Mouse (Mus musculus): ENCODE results near the gene Serpinb1a.

Serpinb1a gene

DNA sequence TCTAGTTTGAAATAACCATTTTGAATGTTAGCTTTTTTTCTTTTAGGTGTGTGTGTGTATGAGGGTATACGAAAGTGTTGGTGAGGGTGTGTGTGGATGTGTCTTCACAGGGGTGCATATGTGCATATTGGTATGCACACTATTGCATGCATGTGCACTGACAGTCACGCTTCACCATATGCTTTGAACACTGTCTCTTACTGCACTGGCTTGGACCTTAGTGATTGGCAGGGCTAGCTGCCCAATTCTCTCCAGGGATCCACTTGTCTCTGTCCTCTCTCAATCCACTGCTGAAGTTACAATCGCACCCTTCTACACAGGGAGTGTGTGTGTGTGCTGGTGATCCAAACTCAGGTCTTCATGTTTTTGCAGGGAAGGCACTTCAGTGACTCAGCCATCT lies 9.6 kb downstream of the Serpinb1a start:
- in situ Hi-C loops (cut with MboI, MseI), result no loop called here

DNA sequence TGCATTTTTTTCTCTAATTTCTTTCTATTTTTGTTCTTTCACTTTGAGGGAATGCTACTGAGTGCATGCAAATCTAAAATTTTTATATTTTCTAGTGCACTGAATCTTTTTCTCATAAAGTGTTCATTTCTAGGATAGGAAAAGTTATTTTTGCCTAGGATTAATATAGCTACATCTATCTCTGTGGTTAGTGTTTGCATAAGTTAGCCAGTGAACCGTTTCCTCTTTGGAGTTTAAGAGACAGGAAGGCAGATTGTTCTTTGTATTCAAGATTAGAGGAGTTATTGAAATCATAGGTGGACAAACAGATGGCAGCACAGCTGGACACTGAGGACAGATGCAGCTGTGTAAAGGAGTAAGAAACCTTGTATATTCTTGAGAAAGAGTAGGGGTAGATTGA lies 11.7 kb downstream of the Serpinb1a start:
- in situ Hi-C loops (cut with MboI, MseI), result no loop called here

DNA sequence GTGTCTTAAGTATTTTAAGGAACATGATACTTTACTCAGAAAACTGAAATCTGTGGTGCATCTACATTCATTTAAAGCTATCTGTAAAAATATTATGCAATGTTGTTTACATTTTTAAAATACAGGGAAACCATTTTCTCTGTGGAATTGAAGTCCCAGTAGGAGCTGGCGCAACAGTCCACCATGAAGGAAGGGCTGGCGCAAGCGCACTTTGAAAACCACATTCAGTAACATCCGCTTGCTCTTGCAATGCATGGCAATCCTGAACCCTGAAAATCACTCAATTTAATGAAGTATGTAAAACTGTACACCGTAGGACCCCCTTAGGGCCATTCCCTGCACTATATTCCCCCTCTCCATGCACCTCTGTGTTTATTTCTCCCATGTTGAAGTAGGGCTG lies 16.5 kb downstream of the Serpinb1a start:
- in situ Hi-C loops (cut with MboI, MseI), result no loop called here

DNA sequence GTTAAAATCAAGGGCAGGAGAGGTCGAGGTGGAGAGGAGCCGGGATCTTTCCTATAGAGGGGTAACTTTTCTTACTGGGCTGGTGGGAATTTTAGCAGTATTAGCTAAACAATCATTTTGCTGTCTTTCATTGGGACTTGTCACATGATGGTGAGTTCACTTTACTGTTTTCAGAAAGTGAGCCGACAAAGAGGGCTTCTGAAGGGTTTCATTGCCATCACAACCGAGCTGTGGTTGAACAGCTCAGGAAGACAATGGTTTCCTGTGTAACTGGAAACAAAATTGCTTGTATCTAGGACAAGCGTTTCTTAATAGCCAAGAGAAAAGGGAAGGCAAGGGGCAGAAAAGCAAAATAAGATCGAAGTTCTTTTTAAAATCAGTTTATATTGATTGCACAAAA lies 17.7 kb downstream of the Serpinb1a start:
- in situ Hi-C loops (cut with MboI, MseI), result no loop called here

DNA sequence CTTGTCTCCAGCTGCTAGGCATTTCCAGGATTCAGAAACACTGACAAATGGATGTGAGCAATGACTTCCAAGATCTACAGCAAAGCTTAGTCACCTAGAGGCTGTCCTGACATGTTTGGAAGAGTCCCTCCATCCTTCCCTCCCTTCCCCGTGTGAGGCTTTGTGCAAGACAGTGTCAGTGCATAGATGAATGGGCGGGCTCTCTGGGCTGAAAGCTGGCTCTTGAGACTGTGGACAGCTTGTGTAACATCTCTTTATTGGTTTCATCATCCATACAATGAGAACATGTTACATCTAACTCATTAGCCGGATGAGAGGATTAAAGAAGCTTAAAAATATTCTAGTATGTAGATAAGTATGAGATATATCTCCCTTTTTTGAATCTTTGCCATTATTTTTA lies 18.2 kb downstream of the Serpinb1a start:
- in situ Hi-C loops (cut with MboI, MseI), result no loop called here

DNA sequence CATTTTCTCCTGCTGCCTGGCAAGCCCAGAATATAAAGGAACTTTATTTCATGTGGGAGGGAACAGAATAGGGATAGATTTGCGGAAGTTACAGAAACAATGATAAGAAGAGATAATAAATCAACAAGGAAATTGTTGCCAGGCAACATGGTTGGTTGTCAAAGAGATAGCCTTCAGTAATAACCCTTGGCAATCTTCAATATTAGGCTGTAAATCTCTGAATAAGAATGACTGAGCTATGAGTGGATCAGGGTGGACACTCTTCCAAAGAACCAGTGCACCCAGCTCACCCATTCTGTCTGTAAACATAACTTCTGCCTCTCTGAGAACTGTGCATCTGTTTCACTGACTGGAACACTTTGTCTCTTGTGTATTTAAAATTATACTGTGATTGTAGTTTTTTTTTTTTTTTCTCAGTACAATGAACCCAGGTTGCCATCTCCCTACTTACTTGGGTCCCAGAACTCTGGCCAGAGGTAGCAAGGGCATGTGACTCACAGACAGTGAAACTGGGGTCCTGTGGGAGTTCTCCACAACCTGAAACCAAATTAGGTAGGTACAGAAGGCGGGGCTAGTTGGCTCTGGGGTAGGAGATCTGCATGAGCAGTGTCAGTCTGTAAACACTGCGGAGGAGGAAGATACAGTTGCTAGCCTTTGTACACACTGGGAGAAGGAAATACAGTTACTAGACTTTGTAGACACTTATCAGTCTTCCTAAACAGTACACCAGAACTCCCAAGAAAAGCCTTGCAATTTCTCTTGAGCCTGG lies 19.3 kb downstream of the Serpinb1a start:
- in situ Hi-C loops (cut with MboI, MseI), result no loop called here

DNA sequence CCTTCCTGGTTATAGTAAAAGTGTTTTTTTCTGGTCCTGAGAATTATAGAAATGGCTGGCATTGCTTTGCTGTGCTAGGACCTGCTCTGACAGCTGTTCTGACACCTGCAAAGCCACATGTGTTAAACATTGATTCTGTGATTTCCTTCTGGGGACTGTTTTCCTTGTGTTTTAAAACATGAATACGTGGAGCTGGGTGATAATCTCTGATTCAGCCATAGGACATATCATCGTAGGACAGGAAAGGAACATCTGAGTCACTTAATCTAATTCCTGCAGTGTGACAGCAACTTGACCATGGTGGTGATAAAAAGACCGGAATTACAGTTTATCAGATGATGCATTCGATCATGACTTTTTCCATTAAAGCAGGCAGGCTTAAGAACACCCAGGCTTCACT lies 22.1 kb downstream of the Serpinb1a start:
- in situ Hi-C loops (cut with MboI, MseI), result no loop called here

DNA sequence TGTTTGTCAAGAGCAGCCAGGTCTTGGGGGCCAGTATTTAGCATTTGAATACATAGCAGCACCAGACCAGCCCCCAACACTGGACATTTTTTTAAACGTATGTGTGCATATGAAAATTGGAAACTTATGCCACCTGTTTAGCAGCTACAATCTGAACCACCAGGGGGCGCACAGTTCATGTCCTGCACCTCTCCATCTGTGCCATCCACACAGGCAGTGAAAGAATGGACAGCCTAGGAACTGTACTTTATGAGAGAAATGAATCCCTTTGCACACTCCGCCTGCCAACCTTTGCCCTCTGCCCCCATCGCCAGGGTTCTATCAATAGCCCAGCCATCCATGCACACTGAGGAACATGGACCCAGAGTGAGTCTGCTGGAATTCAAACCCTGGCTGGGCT lies 23.0 kb downstream of the Serpinb1a start:
- in situ Hi-C loops (cut with MboI, MseI), result no loop called here

GRCm38 (mm10) chr13:32827111-32827822 lies 23.7 kb downstream of the Serpinb1a start:
- in situ Hi-C loops (cut with MboI, MseI), result no loop called here

- in situ Hi-C loops (cut with MboI, MseI), result no loop called here
Measured at GRCm38 (mm10) chr13:32825546-32825945, 25.4 kb downstream of the Serpinb1a start.

DNA sequence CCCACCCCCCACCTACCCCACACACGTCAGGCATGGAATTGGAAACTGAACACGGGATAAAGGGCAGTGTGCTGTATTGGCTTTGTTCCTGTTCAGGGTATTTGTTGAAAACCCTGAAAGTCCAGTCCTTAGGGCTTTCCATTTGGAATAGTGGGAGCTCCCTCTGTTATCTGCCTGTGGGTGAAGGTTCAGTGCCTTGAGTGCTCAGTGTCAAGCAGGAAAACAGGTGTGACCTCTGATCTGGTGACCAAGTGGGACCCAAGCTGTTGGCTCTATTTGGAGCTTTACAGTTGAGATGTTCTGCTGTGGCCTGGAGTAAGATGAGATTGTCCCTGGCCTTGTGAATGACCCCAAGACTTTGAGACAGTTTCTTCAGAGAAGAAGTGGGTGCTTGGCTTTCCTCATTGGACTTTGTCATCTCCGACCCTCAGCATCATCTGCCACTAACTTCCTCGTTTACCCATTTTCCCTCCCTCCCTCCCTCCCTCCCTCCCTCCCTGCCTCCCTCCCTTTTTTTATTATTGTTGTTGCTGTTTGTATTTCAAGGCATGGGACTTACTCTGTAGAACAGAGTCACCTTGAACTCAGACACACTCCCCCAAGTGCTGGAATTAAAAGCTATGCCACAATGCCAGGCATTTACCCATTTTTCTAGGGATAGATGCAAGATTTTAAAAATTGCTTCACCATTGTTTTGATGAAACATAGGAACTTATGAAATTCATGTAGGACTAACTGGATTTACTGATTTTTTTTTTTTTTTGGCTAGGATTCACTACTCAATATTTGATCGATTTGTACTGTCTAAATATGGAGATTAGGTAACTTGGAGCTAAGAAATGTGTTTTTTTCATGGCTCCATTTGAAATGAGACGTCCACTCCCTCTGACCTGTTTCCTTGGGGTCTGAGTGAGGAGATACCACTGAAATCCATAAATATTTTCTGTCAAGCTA lies 26.3 kb downstream of the Serpinb1a start:
- in situ Hi-C loops (cut with MboI, MseI), result no loop called here

- in situ Hi-C loops (cut with MboI, MseI), result no loop called here
Measured at GRCm38 (mm10) chr13:32823126-32823525, 27.9 kb downstream of the Serpinb1a start.

DNA sequence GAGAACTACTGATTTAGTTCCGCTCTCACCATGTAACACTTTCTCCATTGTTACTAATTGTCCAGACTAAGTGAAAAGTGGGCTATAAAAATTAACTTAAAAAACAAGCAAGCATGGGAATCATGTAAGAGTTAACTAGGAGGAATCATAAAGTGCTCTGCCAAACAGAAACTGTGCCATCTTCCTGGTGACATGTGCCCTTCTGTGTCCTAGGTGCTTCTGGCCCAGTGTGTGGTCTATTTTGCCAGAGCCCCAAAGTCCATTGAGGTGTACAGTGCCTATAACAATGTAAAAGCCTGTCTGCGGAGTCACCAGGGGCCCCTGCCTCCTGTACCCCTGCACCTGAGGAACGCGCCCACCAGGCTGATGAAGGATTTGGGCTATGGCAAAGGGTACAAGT lies 29.3 kb downstream of the Serpinb1a start:
- in situ Hi-C loops (cut with MboI, MseI), result no loop called here

GRCm38 (mm10) chr13:32819926-32820325 lies 31.1 kb downstream of the Serpinb1a start:
- in situ Hi-C loops (cut with MboI, MseI), result no loop called here

DNA sequence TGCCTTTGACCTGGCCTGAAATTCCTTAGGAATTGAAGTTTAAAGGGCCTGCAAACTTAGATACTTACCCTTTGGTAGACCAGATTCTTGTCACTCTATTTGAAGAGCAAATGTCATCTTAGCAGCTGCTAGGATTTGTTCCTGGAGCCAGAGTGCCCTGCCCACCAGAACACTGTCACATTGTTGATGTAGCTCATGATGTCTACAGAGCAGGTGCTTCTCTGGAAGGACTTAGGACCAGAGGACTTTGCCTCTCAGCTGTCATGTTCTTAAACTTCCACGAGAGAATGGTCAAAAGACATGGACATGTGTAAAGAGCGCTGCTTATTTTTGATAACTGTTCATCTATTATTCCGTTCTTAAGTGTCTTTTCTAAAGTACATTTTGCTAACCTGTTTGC lies 31.7 kb downstream of the Serpinb1a start:
- in situ Hi-C loops (cut with MboI, MseI), result no loop called here

DNA sequence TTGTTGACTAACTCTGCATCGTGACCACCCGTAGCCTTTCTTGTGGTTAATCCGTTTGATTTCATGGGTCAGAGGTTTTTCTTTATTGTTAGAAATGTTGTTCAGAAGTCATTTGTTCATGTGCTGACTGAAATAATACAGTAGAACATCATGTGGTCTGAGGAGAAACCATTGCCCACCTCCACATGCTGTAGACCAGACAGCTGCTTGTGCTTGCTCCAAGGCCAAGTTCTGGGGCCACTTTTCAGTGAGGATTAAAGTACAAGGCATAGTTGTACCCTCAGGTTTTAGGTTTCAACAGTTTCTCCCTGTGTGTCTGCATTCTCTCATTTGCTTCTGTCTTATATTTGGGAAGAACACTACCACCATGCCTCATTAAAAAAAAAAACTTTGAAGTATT lies 43.4 kb downstream of the Serpinb1a start:
- in situ Hi-C loops (cut with MboI, MseI), result no loop called here

DNA sequence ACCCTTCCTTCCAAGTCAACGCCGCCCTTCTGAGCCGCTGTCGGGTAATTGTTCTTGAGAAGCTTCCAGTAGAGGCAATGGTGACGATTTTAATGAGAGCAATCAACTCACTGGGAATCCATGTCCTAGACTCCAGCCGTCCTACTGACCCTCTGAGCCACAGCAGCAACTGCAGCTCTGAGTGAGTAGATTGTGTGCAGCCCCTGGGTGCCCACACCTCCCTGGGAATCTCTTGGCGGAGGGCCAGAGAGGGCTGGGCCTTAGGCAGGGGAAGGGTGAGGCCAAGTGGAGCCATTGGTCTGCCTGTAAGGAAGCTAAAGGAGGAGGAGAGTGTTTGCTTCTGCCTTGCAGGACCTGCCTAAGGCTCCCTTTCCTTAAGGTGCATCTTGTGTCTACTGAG lies 44.2 kb downstream of the Serpinb1a start:
- in situ Hi-C loops (cut with MboI, MseI), result no loop called here

- in situ Hi-C loops (cut with MboI, MseI), result no loop called here
Measured at GRCm38 (mm10) chr13:32803701-32804345, 47.2 kb downstream of the Serpinb1a start.

DNA sequence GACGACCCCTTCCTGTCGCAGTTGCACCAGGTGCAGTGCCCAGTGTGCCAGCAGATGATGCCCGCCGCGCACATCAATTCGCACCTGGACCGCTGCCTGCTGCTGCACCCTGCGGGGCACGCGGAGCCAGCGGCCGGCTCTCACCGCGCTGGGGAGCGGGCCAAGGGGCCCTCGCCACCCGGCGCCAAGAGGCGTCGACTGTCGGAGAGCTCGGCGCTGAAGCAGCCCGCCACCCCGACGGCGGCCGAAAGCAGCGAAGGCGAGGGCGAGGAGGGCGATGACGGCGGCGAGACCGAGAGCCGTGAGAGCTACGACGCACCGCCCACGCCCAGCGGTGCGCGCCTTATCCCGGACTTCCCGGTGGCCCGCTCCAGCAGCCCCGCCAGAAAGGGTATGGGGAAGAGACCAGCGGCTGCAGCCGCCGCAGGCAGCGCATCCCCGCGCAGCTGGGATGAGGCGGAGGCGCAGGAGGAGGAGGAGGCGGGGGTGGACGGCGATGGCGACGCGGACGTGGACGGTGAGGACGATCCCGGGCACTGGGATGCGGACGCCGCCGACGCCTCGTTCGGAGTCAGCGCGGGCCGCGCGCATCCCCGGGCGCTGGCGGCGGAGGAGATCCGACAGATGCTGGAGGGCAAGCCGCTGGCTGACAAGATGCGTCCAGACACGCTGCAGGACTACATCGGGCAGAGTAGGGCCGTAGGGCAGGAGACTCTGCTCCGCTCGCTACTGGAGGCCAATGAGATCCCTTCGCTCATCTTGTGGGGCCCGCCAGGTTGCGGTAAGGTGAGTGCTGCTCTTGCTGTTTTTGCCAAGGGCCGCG lies 48.5 kb downstream of the Serpinb1a start, which contains the start of gene D930007J09Rik:
Gene D930007J09Rik (minus strand): TSS at position 591 of the 823 bp plus-strand sequence.
- in situ Hi-C loops (cut with MboI, MseI), result no loop called here

GRCm38 (mm10) chr13:32801693-32802221 lies 49.2 kb downstream of the Serpinb1a start, which contains the start of gene Wrnip1:
Wrnip1 (plus strand) TSS chr13:32802038.
- in situ Hi-C loops (cut with MboI, MseI), result no loop called here
